Mouse (Mus musculus) hindbrain, postnatal 0 days (tissue): ENCODE measurements around the gene Hnrnpu. TPM values are rescaled to one million over a fixed set of nuclear protein-coding genes. Genes with fewer than 3 reads are reported as not detected.

Experiments used
- ATAC-seq: fragments of 200-750 bp; cut with Nextera tagmentation; 2 replicates; pipeline ENCODE4 v1.8.0; 2017; ENCODE audit warnings: mild to moderate bottlenecking, moderate TSS enrichment, moderate library complexity
- DNase-seq: peaks from one replicate; pipeline ENCODE4 v3.0.0-alpha.2; 2015; ENCODE audit warnings: low spot score
- H3K27ac ChIP-seq: fragments of 300-500 bp; sonication (generic); 2 replicates; pipeline ENCODE4 v1.5.1; 2014; ENCODE audit warnings: mild to moderate bottlenecking
- H3K27me3 ChIP-seq: fragments of 300-500 bp; sonication (generic); 2 replicates; pipeline ENCODE4 v1.6.1; 2014; ENCODE audit warnings: low read length, mixed read lengths; ENCODE audit not compliant: insufficient read depth
- H3K36me3 ChIP-seq: fragments of 300-500 bp; sonication (generic); 2 replicates; pipeline ENCODE4 v1.6.1; 2014; ENCODE audit warnings: low read length, mixed read lengths; ENCODE audit not compliant: insufficient read depth
- H3K4me1 ChIP-seq: fragments of 300-500 bp; sonication (generic); 2 replicates; pipeline ENCODE4 v1.6.1; 2014; ENCODE audit warnings: antibody characterized with exemption, low read length, mixed read lengths; ENCODE audit not compliant: insufficient read depth
- H3K4me2 ChIP-seq: fragments of 300-500 bp; sonication (generic); 2 replicates; pipeline ENCODE4 v1.6.1; 2014; ENCODE audit warnings: low read depth, mild to moderate bottlenecking, low read length, moderate library complexity, mixed read lengths
- H3K4me3 ChIP-seq: fragments of 300-500 bp; sonication (generic); 2 replicates; pipeline ENCODE4 v1.5.1; 2014; ENCODE audit warnings: low read length
- H3K9ac ChIP-seq: fragments of 300-500 bp; sonication (generic); replicated peaks from 2 replicates; pipeline ENCODE4 v1.6.1; 2014; ENCODE audit warnings: mild to moderate bottlenecking, low read length, moderate library complexity, mixed read lengths
- H3K9me3 ChIP-seq: fragments of 300-500 bp; sonication (generic); 2 replicates; pipeline ENCODE4 v1.6.1; 2016; ENCODE audit warnings: low read length, mixed read lengths
- CTCF ChIP-seq: IDR thresholded peaks from 2 replicates; pipeline ENCODE4 v1.5.1; 2016; ENCODE audit warnings: antibody characterized with exemption, control low read depth, low read depth
- WGBS: fragments of 180-500 bp; shearing (Covaris S2); extraction: QIAGEN DNeasy Blood & Tissue Kit; methylation state at CpG from one replicate; pipeline ENCODE4 v1.1.7; 2014; 5-methylcytosine and 5-hydroxymethylcytosine counted together
- polyA plus RNA-seq: library from polyadenylated mRNA; unstranded; fragments of >200 nt; fragmentation: Nextera tagmentation; extraction: Ambion mirVana; gene quantifications from 2 replicates; pipeline ENCODE4 v1.2.1, GENCODE M21; 2015
- total RNA-seq: library from RNA; depleted of rRNA; stranded (reverse); fragments of >200 nt; gene quantifications from 2 replicates; pipeline ENCODE4 v1.2.3, GENCODE M21; 2014; rRNA removed

Hnrnpu gene
- 113 and 133 TPM in 2 replicates for total RNA-seq
- 185 and 192 TPM in 2 replicates for polyA plus RNA-seq

DNA sequence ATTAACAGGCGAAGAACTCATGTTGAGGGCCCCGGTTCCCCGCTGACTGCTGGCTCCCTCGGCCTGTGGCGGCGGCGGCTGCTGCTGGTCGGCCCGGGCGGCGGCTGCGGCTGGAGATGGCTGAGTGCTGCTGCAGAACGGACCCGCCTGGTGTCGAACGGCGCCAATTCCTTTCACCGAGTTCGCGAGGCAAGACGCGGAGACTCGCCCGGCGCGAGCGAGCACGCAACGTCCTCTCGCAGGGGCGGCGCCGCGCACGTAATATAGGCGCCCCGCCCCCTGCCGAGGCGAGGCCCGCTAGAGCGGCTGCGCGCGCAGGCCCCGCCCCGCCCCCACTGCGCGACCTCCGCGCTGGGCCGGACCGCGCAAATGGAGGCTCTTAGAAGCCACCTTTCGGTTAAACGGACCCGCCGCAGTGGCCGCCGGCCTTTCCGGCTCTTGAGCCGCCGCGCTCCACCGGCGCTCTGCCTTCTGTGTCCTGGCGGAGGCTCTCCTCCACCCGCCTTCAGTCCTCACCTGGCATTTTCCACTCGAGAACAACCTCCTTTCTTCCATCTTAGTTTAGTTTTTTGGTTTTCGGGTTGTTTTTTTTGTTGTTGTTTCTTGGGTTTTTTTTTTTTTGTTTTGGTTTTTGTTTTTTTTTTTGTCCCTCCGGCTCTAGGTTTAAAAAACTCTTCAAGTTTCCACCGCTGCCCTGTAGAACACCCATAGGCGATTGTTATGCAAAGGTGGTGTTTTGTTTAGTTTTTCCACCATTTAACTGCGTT lies at the start of gene Hnrnpu:
Gene Hnrnpu (minus strand): TSS at position 247 of the 767 bp plus-strand sequence.
- Histone ChIP-seq H3K9ac (peak within 1 kb of the TSS; percentile 100), H3K9me3 (no peaks in the 10 kb centered on the region), H3K27me3 (no peaks in the 10 kb centered on the region), H3K4me3 (peak within 1 kb of the TSS; percentile 100), H3K4me1 (peaks cover 5% of the 10 kb centered on the region; the same call in 1 of the 2 replicates), H3K4me2 (peak within 1 kb of the TSS; percentile 91), H3K27ac (peak within 1 kb of the TSS; percentile 100), H3K36me3 (peaks cover 12% of the 10 kb centered on the region; the same call in 1 of the 2 replicates)
- DNase-seq = peak; percentile 99
- under 1% methylated on average over 65 of the region's 73 CpGs for WGBS
- ATAC-seq = peak; percentile 93
- TF ChIP-seq CTCF = no peak; the same call in 1 of the 2 replicates

DNA sequence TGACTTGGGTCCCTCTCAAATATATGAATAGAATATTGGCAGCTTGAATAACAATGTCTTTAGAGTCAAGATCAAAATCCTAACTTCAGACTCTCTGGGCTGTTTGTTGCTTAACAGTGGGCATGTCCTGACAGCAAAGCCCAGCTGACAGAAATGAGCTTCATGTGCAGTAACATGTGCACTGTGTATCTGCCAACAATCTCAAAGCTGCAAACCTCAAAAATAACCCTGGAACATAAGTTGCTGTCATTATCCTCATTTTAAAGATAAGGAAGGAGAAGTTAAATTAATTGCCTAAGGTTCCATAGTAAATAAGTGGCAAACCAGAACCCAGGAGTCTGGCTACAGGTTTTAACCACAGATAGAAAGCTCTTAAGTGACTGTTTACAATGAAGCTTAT lies 44.6 kb upstream of the Hnrnpu start:
- H3K4me3 ChIP-seq = no peak overlapping the region
- H3K27ac ChIP-seq = no peak overlapping the region
- no peaks in the 10 kb centered on the region for H3K27me3 ChIP-seq
- TF ChIP-seq CTCF = no peak
- no peak overlapping the region for H3K4me2 ChIP-seq
- no peak for DNase-seq
- H3K4me1 ChIP-seq = no peaks in the 10 kb centered on the region
- no peaks in the 10 kb centered on the region for H3K9me3 ChIP-seq
- no peak overlapping the region for H3K9ac ChIP-seq
- H3K36me3 ChIP-seq = no peaks in the 10 kb centered on the region
- no peak for ATAC-seq

DNA sequence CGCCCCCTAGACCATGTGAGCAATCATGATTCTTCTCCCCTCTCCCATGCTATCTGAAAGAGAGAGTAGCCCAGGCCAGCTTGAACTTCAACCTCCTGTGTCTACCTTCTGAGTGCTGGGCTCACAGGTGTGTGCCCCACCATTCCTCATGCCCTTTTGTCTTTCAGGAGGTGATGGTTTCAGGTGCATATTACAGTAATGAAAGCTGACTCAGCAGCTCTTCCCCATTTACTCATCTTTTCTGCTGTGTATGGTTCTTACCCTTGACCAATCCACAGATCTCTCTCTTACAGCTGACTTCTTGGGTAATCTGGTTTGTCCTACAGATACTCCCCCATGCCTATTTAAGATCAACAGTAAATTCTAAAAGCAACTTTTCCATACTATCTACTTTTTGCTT lies 41.6 kb upstream of the Hnrnpu start:
- H3K4me3 ChIP-seq = no peak overlapping the region
- H3K9ac ChIP-seq = no peak overlapping the region
- no peaks in the 10 kb centered on the region for H3K4me1 ChIP-seq
- 83% methylated on average over 1 of the region's 1 CpGs for WGBS
- no peak for TF ChIP-seq CTCF
- DNase-seq = no peak
- H3K4me2 ChIP-seq = no peak overlapping the region
- no peaks in the 10 kb centered on the region for H3K36me3 ChIP-seq
- no peak overlapping the region for H3K27ac ChIP-seq
- H3K9me3 ChIP-seq = no peaks in the 10 kb centered on the region
- no peak for ATAC-seq
- H3K27me3 ChIP-seq = no peaks in the 10 kb centered on the region

DNA sequence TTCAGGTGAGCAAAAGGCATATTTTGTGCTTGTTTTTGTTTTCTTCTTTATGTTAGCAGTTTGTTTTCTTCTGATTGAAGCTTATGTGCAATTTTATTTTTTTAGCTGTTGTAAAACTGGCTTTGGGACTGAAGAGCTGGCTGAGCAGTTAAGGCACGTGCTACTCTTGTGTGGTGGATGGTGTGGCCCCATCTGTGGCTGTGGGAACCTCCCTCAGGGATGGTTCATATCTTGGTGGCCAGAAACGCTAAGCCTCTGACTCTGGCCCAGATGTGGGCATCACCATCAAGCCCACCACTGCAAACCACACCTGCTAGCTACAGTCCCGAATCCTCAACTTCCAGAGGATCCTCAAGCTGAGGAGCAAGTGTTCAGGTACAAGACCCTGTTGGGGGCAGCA lies 40.5 kb upstream of the Hnrnpu start:
- 77% methylated on average over 3 of the region's 3 CpGs for WGBS
- no peak for ATAC-seq

DNA sequence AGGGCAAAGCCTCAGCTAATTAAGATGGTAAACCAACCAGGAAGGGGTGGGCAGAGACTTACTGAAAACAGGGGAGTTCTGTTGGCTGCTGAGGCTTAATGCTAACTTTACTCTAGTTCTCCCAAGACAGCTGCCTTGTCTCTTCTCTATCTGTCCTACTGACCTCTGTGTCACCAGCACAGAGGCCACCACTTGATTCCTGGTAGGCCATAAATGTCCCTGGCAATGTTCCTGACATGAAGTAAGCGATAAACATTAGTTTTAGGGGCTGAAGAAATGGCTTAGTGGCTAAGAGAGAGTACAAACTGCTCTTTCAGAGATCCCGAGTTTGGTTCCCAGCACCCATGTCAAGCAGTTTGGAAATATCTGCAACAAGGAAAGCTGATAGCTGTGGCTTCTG lies 39.3 kb upstream of the Hnrnpu start:
- Histone ChIP-seq H3K36me3 (no peaks in the 10 kb centered on the region), H3K27me3 (no peaks in the 10 kb centered on the region), H3K4me2 (no peak overlapping the region), H3K9me3 (no peaks in the 10 kb centered on the region), H3K27ac (no peak overlapping the region), H3K9ac (no peak overlapping the region), H3K4me3 (no peak overlapping the region), H3K4me1 (no peaks in the 10 kb centered on the region)
- WGBS = 73% methylated on average over 2 of the region's 2 CpGs
- no peak for TF ChIP-seq CTCF
- DNase-seq (no peak), ATAC-seq (no peak)

More for the DNA sequence above, 40.5 kb upstream of the Hnrnpu start:
- H3K4me2 ChIP-seq = no peak overlapping the region
- no peaks in the 10 kb centered on the region for H3K4me1 ChIP-seq
- H3K36me3 ChIP-seq = no peaks in the 10 kb centered on the region
- no peak for DNase-seq
- H3K27ac ChIP-seq = no peak overlapping the region
- no peaks in the 10 kb centered on the region for H3K9me3 ChIP-seq
- H3K4me3 ChIP-seq = no peak overlapping the region
- TF ChIP-seq CTCF = no peak
- H3K9ac ChIP-seq = no peak overlapping the region
- no peaks in the 10 kb centered on the region for H3K27me3 ChIP-seq

DNA sequence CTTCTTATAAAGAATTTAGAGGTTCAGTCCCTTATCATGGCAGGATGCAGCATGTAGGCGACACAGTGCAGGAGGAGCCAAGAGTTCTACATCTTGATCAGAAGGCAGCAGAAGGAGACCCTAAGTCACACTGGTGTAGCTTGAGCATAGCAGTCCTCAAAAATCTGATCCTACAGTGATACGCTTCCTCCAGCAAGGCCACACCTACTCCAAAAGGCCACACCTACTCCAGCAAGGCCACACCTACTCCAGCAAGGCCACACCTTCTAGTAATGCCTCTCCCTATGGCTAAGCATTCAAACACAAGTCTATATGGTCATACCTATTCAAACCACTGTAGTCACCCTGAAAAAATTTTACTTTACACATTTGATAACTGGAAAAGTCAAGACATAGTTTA lies 38.5 kb upstream of the Hnrnpu start:
- H3K4me3 ChIP-seq = no peak overlapping the region
- DNase-seq = no peak
- no peaks in the 10 kb centered on the region for H3K27me3 ChIP-seq
- no peaks in the 10 kb centered on the region for H3K36me3 ChIP-seq
- H3K9ac ChIP-seq = no peak overlapping the region
- no peak overlapping the region for H3K4me2 ChIP-seq
- WGBS = 98% methylated on average over 2 of the region's 2 CpGs
- no peak overlapping the region for H3K27ac ChIP-seq
- H3K4me1 ChIP-seq = no peaks in the 10 kb centered on the region
- H3K9me3 ChIP-seq = no peaks in the 10 kb centered on the region
- no peak for ATAC-seq
- TF ChIP-seq CTCF = no peak

DNA sequence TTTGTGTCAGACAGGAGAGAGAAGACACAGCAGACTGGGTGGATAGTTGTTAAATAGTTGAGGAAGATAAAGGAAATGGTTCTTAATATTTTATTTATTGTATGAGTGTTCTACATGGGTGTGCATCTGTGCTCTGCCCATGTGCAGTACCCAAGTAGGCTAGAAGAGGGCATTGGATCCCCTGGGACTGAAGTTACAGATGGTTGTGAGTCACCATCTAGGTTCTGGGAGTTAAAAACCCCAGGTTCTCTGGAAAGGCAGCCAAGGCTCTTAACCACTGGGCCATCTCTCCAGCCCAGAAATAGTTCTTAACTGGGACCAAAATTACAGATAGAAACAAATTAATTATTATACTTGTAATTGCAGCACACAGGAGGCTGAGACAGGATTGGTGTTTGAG lies 37.8 kb upstream of the Hnrnpu start:
- Histone ChIP-seq H3K4me1 (no peaks in the 10 kb centered on the region), H3K9me3 (no peaks in the 10 kb centered on the region), H3K36me3 (no peaks in the 10 kb centered on the region), H3K27me3 (no peaks in the 10 kb centered on the region), H3K4me3 (no peak overlapping the region), H3K4me2 (no peak overlapping the region), H3K27ac (no peak overlapping the region), H3K9ac (no peak overlapping the region)
- DNase-seq = no peak
- ATAC-seq = no peak
- TF ChIP-seq CTCF = no peak
